Mouse (Mus musculus) bone marrow macrophage, adult 2 months (primary cell): Measurements from ENCODE around the gene Cadps.

Source experiments
- CTCF ChIP-seq: IDR thresholded peaks from 2 replicates; pipeline ENCODE4 v1.5.1; 2012; ENCODE audit warnings: low read depth, mild to moderate bottlenecking, low read length, moderate library complexity
- POLR2A ChIP-seq: IDR thresholded peaks from 2 replicates; pipeline ENCODE4 v1.6.1; 2012; ENCODE audit warnings: mild to moderate bottlenecking, low read depth, low read length, borderline replicate concordance

DNA sequence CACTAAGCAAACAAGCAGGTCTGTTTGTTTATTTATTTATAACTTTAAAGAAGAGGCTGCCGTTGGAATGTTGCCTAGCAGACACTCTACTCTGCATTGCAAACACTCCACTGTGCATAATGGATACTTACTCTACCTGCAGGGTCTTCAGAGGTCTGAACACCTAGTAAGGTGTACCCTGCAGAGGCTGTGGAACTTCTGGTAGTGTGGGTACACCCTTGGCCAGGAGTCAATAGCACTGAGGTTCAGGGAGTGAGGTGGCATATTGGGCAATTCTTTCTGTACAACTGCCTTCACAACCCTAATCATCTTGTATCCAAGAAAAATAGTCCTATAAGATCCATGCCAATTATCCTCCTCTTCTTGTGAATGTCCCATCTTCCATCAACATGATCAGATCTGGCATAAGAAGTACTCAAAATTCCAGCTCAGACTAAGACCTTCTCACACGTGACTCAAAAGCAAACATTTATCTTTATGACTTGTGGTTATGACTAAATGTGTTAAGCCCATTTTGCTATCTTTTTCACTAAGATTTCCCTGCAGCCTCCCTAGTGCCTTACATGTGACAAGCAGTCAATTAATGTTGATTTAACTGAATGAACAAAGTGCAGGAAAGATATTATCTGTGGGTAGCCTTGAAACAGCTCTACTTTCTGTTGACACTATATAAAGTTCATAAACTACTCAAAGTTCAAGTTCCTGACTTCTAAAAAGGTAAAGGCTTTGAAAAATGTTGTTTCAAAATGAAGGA, 106.8 kb downstream of the Cadps start:
- TF ChIP-seq CTCF (no peak), POLR2A (no peak)
